Mouse (Mus musculus): ENCODE measurements around the gene D430041D05Rik. TPM values are rescaled to one million over a fixed set of nuclear protein-coding genes. Genes with fewer than 3 reads are reported as not detected.
A peak's percentile ranks its signal among the peaks of the same experiment; 100 is the strongest.

D430041D05Rik gene
- polyA plus RNA-seq, 1 experiment from 2014 or later: 0.18 TPM

DNA sequence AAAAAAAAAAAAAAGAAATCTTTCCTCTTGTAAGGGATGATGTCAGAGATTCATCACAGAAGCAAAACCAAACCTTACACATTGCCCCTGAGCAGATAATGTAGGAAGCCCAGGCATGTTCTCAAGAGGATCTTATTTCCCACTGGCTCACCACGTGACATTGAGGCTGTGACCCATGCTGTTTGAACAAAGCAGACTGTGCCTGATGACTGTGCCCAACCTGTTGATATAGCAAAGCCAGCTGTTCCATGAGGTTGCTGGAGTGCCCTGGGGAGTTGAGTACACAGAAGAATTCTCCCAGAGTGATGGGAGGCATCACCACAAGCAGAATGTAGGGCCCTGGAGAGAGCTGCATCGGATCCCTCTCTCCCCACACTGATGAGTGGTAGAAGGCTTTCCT lies 274.9 kb downstream of the D430041D05Rik start:
- no peaks in the 10 kb centered on the region for H3K4me1 ChIP-seq (ENCODE audit: control insufficient read depth, insufficient read depth, low read length)
- no peak overlapping the region for H3K4me2 ChIP-seq (ENCODE audit: low read depth, low read length)
- ATAC-seq (ENCODE audit: insufficient read depth, low FRiP score): no peak
- no peak overlapping the region for H3K27ac ChIP-seq (ENCODE audit: low read length)
- no peak overlapping the region for H3K9ac ChIP-seq (ENCODE audit: low read length)
- 64% methylated on average over 2 of the region's 2 CpGs for WGBS
- H3K4me3 ChIP-seq (replicated peaks; ENCODE audit: low read length): no peak overlapping the region
- H3K9me3 ChIP-seq (replicated peaks; ENCODE audit: control insufficient read depth, low read length): no peaks in the 10 kb centered on the region
- H3K27me3 ChIP-seq (ENCODE audit: control insufficient read depth, insufficient read depth, low read length): no peaks in the 10 kb centered on the region
- no peaks in the 10 kb centered on the region for H3K36me3 ChIP-seq (ENCODE audit: control insufficient read depth, insufficient read depth, low read length)

DNA sequence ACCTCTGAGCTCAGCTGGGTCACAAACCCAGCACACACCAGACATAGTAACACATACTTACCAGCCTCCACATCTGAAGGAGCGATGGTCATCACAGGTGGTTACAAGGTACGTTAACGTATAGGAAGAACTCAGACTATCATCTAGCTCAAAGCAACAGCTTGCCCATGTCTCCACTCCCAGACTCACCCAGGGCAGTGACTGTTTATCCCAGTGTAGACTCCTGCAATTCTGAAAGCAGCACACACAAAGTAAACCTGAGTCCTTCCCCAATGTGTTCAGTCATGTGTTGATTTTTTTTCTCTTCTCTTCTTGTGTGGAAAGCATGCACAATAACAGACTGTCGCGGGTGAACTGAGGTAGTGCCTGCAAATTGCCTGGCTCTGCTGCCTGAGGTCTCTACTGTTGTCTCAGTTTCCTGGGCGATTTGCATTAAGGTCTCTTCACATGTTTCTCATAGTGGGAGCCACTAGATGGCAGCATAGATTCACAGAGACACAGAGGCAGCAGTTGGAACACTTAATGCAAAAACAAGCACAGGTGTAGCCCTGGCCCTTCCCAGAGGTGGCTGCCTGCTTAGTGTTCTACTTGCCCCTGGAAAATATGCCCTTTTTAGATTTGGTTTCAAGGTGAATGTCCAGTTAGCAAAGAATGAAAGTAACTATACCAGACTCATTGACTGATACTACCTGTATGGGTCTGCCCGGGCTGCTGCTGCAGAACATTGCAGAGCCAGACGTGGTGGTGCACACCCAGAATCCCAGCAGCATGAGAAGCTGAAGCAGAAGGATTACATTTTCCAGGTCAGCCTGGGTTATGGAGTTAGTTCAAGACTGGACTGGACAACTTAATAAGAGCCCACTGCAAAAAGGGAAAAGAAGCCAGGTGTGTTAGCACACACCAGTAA lies 276.4 kb downstream of the D430041D05Rik start:
- Histone ChIP-seq H3K4me1 (ENCODE audit: control insufficient read depth, insufficient read depth, low read length) (0 out of 2 replicates have a peak, but pooled peaks cover 5% of the 10 kb centered on the region), H3K4me3 (replicated peaks; ENCODE audit: low read length) (no peak overlapping the region), H3K27me3 (ENCODE audit: control insufficient read depth, insufficient read depth, low read length) (no peaks in the 10 kb centered on the region), H3K36me3 (ENCODE audit: control insufficient read depth, insufficient read depth, low read length) (no peaks in the 10 kb centered on the region), H3K27ac (ENCODE audit: low read length) (no peak overlapping the region), H3K9me3 (replicated peaks; ENCODE audit: control insufficient read depth, low read length) (no peaks in the 10 kb centered on the region), H3K4me2 (ENCODE audit: low read depth, low read length) (no peak overlapping the region), H3K9ac (ENCODE audit: low read length) (no peak overlapping the region)
- WGBS: 38% methylated on average over 8 of the region's 8 CpGs
- ATAC-seq (ENCODE audit: insufficient read depth, low FRiP score): peak; percentile 37; the same call in 1 of the 2 replicates

DNA sequence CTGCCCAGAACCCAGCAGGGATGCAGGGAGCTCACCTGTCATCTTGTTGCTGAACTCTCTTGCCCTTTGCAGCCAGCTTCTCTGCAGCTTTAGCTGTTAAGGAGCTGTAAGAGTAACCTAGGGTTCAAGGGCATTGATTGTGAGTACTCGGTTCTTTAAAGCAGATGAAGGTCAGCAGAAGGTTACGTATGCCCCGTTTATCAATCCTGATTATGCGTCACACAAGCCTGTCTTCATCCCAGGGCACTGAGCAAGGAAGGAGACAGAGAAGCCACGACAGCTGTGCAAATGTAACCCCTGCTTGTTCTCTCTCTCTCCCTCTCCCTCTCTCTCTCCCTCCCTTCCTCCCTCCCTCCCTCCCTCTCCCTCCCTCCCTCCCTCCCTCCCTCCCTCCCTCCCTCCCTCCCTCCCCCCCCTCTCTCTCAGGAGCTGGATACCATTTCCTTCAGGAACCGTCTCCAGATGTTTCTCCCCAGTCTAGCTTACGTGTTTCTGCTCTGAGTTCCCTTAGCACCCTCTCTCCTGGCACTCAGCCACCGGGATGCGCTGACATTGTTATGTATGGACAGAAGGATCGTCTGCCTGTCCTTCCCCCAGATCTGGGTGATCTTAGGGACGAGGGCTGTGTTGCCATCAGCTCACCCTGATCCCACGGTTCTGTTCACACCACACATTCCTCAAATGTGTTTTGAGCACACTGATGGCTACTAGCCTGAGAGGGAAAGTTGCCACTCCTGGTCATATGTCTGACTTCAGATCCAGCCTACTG lies 277.6 kb downstream of the D430041D05Rik start:
- Histone ChIP-seq H3K4me3 (replicated peaks; ENCODE audit: low read length) (no peak overlapping the region), H3K9me3 (replicated peaks; ENCODE audit: control insufficient read depth, low read length) (no peaks in the 10 kb centered on the region), H3K27me3 (ENCODE audit: control insufficient read depth, insufficient read depth, low read length) (no peaks in the 10 kb centered on the region), H3K36me3 (ENCODE audit: control insufficient read depth, insufficient read depth, low read length) (no peaks in the 10 kb centered on the region), H3K27ac (ENCODE audit: low read length) (no peak overlapping the region), H3K4me1 (ENCODE audit: control insufficient read depth, insufficient read depth, low read length) (0 out of 2 replicates have a peak, but pooled peaks cover 5% of the 10 kb centered on the region), H3K9ac (ENCODE audit: low read length) (no peak overlapping the region), H3K4me2 (ENCODE audit: low read depth, low read length) (no peak overlapping the region)
- 26% methylated on average over 12 of the region's 12 CpGs for WGBS
- ATAC-seq (ENCODE audit: insufficient read depth, low FRiP score): no peak

DNA sequence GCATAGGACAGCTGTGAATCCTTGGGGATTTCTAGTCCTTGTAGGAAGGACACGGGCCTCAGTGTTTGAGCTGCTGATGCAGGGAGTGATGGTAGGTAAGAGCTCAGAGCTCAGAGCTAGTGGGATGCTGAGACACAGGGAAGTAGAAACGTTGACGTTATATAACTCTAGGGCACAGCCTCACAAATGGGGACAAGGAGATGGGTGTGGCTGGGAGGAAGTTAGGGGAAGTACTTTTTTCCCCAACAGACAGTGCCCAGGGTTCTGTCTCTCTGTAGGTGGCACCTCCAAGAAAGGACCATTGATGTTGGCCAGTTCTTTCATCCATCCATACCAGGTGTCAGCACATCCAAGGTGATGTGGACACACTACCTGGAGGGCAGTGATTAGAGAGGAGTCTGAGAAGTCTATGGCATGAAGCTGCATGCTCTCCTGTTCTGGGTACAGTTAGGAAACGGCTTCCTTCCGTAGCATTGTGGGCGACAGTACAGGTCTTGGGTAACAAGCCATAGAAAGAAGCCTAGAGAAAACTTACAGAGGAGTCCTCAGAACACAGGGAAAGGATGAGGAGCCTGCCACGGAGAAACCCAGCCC lies 278.4 kb downstream of the D430041D05Rik start:
- Histone ChIP-seq H3K9me3 (replicated peaks; ENCODE audit: control insufficient read depth, low read length) (no peaks in the 10 kb centered on the region), H3K36me3 (ENCODE audit: control insufficient read depth, insufficient read depth, low read length) (no peaks in the 10 kb centered on the region), H3K27ac (ENCODE audit: low read length) (no peak overlapping the region), H3K9ac (ENCODE audit: low read length) (no peak overlapping the region), H3K27me3 (ENCODE audit: control insufficient read depth, insufficient read depth, low read length) (no peaks in the 10 kb centered on the region), H3K4me2 (ENCODE audit: low read depth, low read length) (no peak overlapping the region), H3K4me1 (ENCODE audit: control insufficient read depth, insufficient read depth, low read length) (0 out of 2 replicates have a peak, but pooled peaks cover 5% of the 10 kb centered on the region), H3K4me3 (replicated peaks; ENCODE audit: low read length) (no peak overlapping the region)
- no peak for ATAC-seq (ENCODE audit: insufficient read depth, low FRiP score)
- 70% methylated on average over 7 of the region's 7 CpGs for WGBS

DNA sequence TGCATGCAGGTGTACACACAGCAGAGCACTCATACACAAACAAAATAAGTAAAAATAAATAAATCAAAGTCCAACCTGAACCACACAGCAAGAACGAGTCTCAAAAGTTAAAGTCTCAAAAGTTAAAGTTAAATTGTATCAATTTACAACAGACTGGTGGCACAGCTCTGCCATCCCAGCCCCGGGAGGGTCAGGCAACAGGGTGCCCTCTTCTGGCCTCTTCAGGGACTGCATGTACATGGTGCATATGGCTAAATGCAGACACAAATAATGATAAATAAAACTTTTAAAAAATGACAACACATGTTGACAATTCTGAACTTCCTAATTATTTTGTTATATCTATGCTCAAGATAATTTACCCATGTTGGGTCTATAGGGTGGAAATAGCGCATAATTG lies 279.8 kb downstream of the D430041D05Rik start:
- 0 out of 2 replicates have a peak, but pooled peaks cover 5% of the 10 kb centered on the region for H3K4me1 ChIP-seq (ENCODE audit: control insufficient read depth, insufficient read depth, low read length)
- H3K9me3 ChIP-seq (replicated peaks; ENCODE audit: control insufficient read depth, low read length): no peaks in the 10 kb centered on the region
- H3K36me3 ChIP-seq (ENCODE audit: control insufficient read depth, insufficient read depth, low read length): no peaks in the 10 kb centered on the region
- no peaks in the 10 kb centered on the region for H3K27me3 ChIP-seq (ENCODE audit: control insufficient read depth, insufficient read depth, low read length)
- no peak overlapping the region for H3K4me3 ChIP-seq (replicated peaks; ENCODE audit: low read length)
- H3K9ac ChIP-seq (ENCODE audit: low read length): no peak overlapping the region
- no peak overlapping the region for H3K27ac ChIP-seq (ENCODE audit: low read length)
- H3K4me2 ChIP-seq (ENCODE audit: low read depth, low read length): no peak overlapping the region
- ATAC-seq (ENCODE audit: insufficient read depth, low FRiP score): no peak
- 64% methylated on average over 3 of the region's 3 CpGs for WGBS

DNA sequence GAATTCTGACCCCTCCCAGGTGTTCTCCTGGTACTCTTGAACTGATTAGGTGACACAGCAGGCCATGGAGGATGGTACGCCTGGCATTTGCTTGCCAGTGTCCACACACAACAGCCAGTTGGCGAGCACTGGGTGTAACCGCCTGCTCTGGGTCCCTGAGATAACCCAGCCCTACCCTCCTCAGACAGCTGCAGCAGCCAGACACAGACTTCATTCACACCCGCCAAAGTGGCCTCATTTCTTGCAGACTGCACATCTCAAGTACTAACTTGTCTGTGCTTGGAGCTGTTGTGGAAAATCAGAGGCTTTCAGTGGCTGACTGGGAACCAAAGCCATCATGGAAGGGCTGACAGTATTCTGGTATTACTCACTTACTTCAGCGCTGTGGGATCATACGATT lies 280.6 kb downstream of the D430041D05Rik start:
- Histone ChIP-seq H3K27ac (ENCODE audit: low read length) (0 out of 2 replicates have a peak overlapping the region, but pooled peaks have one; percentile 10), H3K9ac (ENCODE audit: low read length) (no peak overlapping the region), H3K27me3 (ENCODE audit: control insufficient read depth, insufficient read depth, low read length) (no peaks in the 10 kb centered on the region), H3K4me3 (replicated peaks; ENCODE audit: low read length) (no peak overlapping the region), H3K4me1 (ENCODE audit: control insufficient read depth, insufficient read depth, low read length) (0 out of 2 replicates have a peak, but pooled peaks cover 5% of the 10 kb centered on the region), H3K4me2 (ENCODE audit: low read depth, low read length) (no peak overlapping the region), H3K36me3 (ENCODE audit: control insufficient read depth, insufficient read depth, low read length) (no peaks in the 10 kb centered on the region), H3K9me3 (replicated peaks; ENCODE audit: control insufficient read depth, low read length) (no peaks in the 10 kb centered on the region)
- 51% methylated on average over 6 of the region's 6 CpGs for WGBS
- ATAC-seq (ENCODE audit: insufficient read depth, low FRiP score): peak; percentile 77

DNA sequence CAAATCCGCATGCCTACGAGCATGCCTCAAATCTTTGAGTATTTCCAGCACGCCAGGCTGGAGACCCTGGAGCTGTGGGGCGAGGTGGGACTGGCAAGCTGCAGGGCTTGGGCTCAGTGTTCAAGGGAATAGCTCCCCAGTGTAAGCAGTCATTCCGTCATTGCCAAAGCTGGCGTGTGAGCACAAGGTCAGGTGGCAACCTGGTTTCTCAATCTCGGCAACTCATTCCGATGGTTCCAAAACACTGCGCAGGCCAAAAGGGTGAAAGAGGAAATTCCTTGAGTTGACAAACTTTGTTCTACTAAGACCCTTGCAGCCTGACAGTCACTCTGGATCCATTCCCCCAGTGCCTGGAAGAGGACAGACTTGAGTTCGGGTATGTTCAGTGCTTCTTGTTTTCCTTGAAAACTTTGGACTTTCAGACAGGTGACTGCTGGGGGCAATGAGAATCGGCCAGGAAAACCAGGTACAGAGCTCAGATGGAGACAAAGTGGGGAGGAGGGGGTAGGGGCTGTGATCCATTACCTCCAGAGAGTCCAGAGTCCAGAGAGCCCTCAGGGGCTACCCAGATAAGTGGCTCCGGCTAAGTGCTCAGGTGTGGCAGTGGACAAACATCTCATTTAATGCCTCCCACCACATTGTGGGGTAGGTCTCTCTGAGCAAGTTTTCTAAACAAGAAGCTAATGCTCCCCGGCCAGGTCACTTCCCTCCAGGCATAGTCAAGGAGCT lies 281.8 kb downstream of the D430041D05Rik start:
- Histone ChIP-seq H3K4me1 (ENCODE audit: control insufficient read depth, insufficient read depth, low read length) (0 out of 2 replicates have a peak, but pooled peaks cover 5% of the 10 kb centered on the region), H3K4me3 (replicated peaks; ENCODE audit: low read length) (no peak overlapping the region), H3K27me3 (ENCODE audit: control insufficient read depth, insufficient read depth, low read length) (no peaks in the 10 kb centered on the region), H3K4me2 (ENCODE audit: low read depth, low read length) (no peak overlapping the region), H3K36me3 (ENCODE audit: control insufficient read depth, insufficient read depth, low read length) (no peaks in the 10 kb centered on the region), H3K9me3 (replicated peaks; ENCODE audit: control insufficient read depth, low read length) (no peaks in the 10 kb centered on the region), H3K9ac (ENCODE audit: low read length) (no peak overlapping the region), H3K27ac (ENCODE audit: low read length) (no peak overlapping the region)
- WGBS: 72% methylated on average over 13 of the region's 13 CpGs
- peak; percentile 39; the same call in 1 of the 2 replicates for ATAC-seq (ENCODE audit: insufficient read depth, low FRiP score)

DNA sequence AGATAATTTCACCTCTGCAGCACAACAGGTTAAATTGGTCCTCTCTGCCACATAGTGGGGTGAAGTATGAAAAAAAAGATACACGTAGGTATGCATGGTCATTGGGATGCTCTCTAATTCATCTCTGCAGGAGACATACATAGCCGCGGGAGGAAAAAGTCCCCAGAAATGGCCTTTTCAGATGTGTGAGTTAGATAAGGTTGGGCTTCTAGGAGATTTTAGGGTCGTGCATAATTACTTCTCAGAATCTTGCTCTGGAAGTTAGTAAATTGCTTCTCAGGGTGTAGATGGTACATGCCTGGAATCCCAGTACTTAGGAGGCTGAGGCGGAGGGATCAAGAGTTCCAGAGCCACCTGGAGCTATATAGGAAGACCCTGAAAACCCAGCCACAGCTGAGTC lies 286.7 kb downstream of the D430041D05Rik start:
- WGBS: 76% methylated on average over 5 of the region's 5 CpGs
- Histone ChIP-seq H3K9ac (ENCODE audit: low read length) (no peak overlapping the region), H3K4me3 (replicated peaks; ENCODE audit: low read length) (no peak overlapping the region), H3K27me3 (ENCODE audit: control insufficient read depth, insufficient read depth, low read length) (no peaks in the 10 kb centered on the region), H3K4me2 (ENCODE audit: low read depth, low read length) (no peak overlapping the region), H3K4me1 (ENCODE audit: control insufficient read depth, insufficient read depth, low read length) (peaks cover 13% of the 10 kb centered on the region), H3K27ac (ENCODE audit: low read length) (no peak overlapping the region), H3K36me3 (ENCODE audit: control insufficient read depth, insufficient read depth, low read length) (no peaks in the 10 kb centered on the region), H3K9me3 (replicated peaks; ENCODE audit: control insufficient read depth, low read length) (no peaks in the 10 kb centered on the region)
- ATAC-seq (ENCODE audit: insufficient read depth, low FRiP score): no peak
